Mouse (Mus musculus) MEL (cell line): ENCODE measurements around the gene Kitl. TPM values are rescaled to one million over a fixed set of nuclear protein-coding genes. Genes with fewer than 3 reads are reported as not detected.

ENCODE experiments used
- DNase-seq: peaks from one replicate; pipeline ENCODE4 v3.0.0; 2011; ENCODE audit warnings: low read depth, low spot score
- H3K27ac ChIP-seq: 2 replicates; pipeline ENCODE4 v1.5.1; 2012; ENCODE audit warnings: low read depth, mild to moderate bottlenecking, control low read depth, low read length, moderate library complexity; ENCODE audit not compliant: control insufficient read depth
- H3K27me3 ChIP-seq, 2 experiments: fragments of 150-350 bp in 1 of 2; sonication (generic) in 1 of 2; 2 replicates each; pipeline ENCODE4 v1.6.1; 2012; ENCODE audit warnings: low read length in 2 of 2, mild to moderate bottlenecking in 2 of 2, improper control_type of control experiment in 1 of 2, moderate library complexity in 1 of 2; ENCODE audit not compliant: insufficient read depth in 2 of 2, control insufficient read depth in 1 of 2
- H3K36me3 ChIP-seq, 2 experiments: 2 replicates each; pipeline ENCODE4 v1.6.1; 2012 to 2014; ENCODE audit warnings: low read length in 2 of 2, improper control_type of control experiment in 1 of 2, inconsistent platforms in 1 of 2, mild to moderate bottlenecking in 1 of 2; ENCODE audit not compliant: insufficient read depth in 2 of 2, control insufficient read depth in 1 of 2
- H3K4me1 ChIP-seq, 2 experiments: fragments of 150-350 bp in 1 of 2; sonication (generic) in 1 of 2; 2 replicates each; pipeline ENCODE4 v1.6.1; 2012; ENCODE audit warnings: low read length in 2 of 2, improper control_type of control experiment in 1 of 2, mild to moderate bottlenecking in 1 of 2; ENCODE audit not compliant: insufficient read depth in 2 of 2, control insufficient read depth in 1 of 2
- H3K4me3 ChIP-seq, 2 experiments: fragments of 150-350 bp in 1 of 2; sonication (generic) in 1 of 2; 2 replicates each; pipeline ENCODE4 v1.5.1; 2012; ENCODE audit warnings: low read depth in 2 of 2, low read length in 2 of 2, mild to moderate bottlenecking in 2 of 2, moderate library complexity in 2 of 2, control low read depth in 1 of 2, improper control_type of control experiment in 1 of 2; ENCODE audit not compliant: control insufficient read depth in 1 of 2, insufficient read depth in 1 of 2
- H3K79me2 ChIP-seq: 2 replicates; pipeline ENCODE4 v1.6.1; 2012; ENCODE audit warnings: mild to moderate bottlenecking, low read length, moderate library complexity; ENCODE audit not compliant: control insufficient read depth, poor library complexity, insufficient read depth
- H3K9ac ChIP-seq: 2 replicates; pipeline ENCODE4 v1.6.1; 2012; ENCODE audit warnings: low read depth, mild to moderate bottlenecking, control low read depth, low read length, moderate library complexity; ENCODE audit not compliant: control insufficient read depth, poor library complexity, severe bottlenecking
- H3K9me3 ChIP-seq: fragments of 150-350 bp; sonication (generic); replicated peaks from 2 replicates; pipeline ENCODE4 v1.6.1; 2012; ENCODE audit warnings: mild to moderate bottlenecking, low read length, improper control_type of control experiment, moderate library complexity; ENCODE audit not compliant: insufficient read depth
- CHD1 ChIP-seq: IDR thresholded peaks from 2 replicates; pipeline ENCODE4 v1.6.1; 2012; ENCODE audit warnings: low read depth, mild to moderate bottlenecking, inconsistent platforms, low read length, improper control_type of control experiment
- ELF1 ChIP-seq: IDR thresholded peaks from 2 replicates; pipeline ENCODE4 v1.6.1; 2014; ENCODE audit warnings: low read depth, mild to moderate bottlenecking, inconsistent platforms, low read length, improper control_type of control experiment, moderate library complexity
- EP300 ChIP-seq, 2 experiments: IDR thresholded peaks; 2 replicates each; pipeline ENCODE4 v1.6.1; 2011; ENCODE audit warnings: improper control_type of control experiment in 2 of 2, low read length in 2 of 2, low read depth in 1 of 2, mild to moderate bottlenecking in 1 of 2
- ETS1 ChIP-seq: IDR thresholded peaks from 2 replicates; pipeline ENCODE4 v1.6.1; 2012; ENCODE audit warnings: low read depth, mild to moderate bottlenecking, inconsistent platforms, low read length, improper control_type of control experiment, moderate library complexity
- HCFC1 ChIP-seq: IDR thresholded peaks from 2 replicates; pipeline ENCODE4 v1.6.1; 2012; ENCODE audit warnings: low read depth, mild to moderate bottlenecking, inconsistent platforms, low read length, improper control_type of control experiment, moderate library complexity
- JUND ChIP-seq: IDR thresholded peaks from 2 replicates; pipeline ENCODE4 v1.6.1; 2011; ENCODE audit warnings: low read depth, mild to moderate bottlenecking, improper control_type of control experiment, low read length
- KAT2A ChIP-seq: conservative IDR thresholded peaks from 2 replicates; pipeline ENCODE4 v1.6.1; 2012; ENCODE audit warnings: low read depth, low read length, improper control_type of control experiment, inconsistent platforms
- MAFK ChIP-seq: IDR thresholded peaks from 2 replicates; pipeline ENCODE4 v1.6.1; 2011; ENCODE audit warnings: low read depth, mild to moderate bottlenecking, low read length, improper control_type of control experiment, borderline replicate concordance
- MAZ ChIP-seq: IDR thresholded peaks from 2 replicates; pipeline ENCODE4 v1.6.1; 2012; ENCODE audit warnings: low read depth, mild to moderate bottlenecking, inconsistent platforms, low read length, improper control_type of control experiment
- MYC ChIP-seq: IDR thresholded peaks from 2 replicates; pipeline ENCODE4 v1.6.1; 2011; ENCODE audit warnings: low read depth, mild to moderate bottlenecking, low read length, improper control_type of control experiment, moderate library complexity
- NELFE ChIP-seq: IDR thresholded peaks from 2 replicates; pipeline ENCODE4 v1.6.1; 2011; ENCODE audit warnings: low read depth, low read length, improper control_type of control experiment
- POLR2A ChIP-seq, 2 experiments: IDR thresholded peaks; 2 replicates each; pipeline ENCODE4 v1.6.1; 2011 to 2012; ENCODE audit warnings: low read length in 2 of 2, mild to moderate bottlenecking in 2 of 2, control low read depth in 1 of 2, improper control_type of control experiment in 1 of 2, low read depth in 1 of 2, moderate library complexity in 1 of 2; ENCODE audit not compliant: control insufficient read depth in 1 of 2, insufficient read depth in 1 of 2, poor library complexity in 1 of 2
- POLR2AphosphoS2 ChIP-seq: IDR thresholded peaks from 2 replicates; pipeline ENCODE4 v1.6.1; 2011; ENCODE audit warnings: low read length, improper control_type of control experiment
- POLR2AphosphoS5 ChIP-seq: IDR thresholded peaks from 2 replicates; pipeline ENCODE4 v1.6.1; 2012; ENCODE audit warnings: low read depth, borderline replicate concordance, mild to moderate bottlenecking, inconsistent platforms, low read length, moderate library complexity, mixed read lengths
- RCOR1 ChIP-seq: IDR thresholded peaks from 2 replicates; pipeline ENCODE4 v1.6.1; 2012; ENCODE audit warnings: low read depth, mild to moderate bottlenecking, inconsistent platforms, low read length, improper control_type of control experiment
- SIN3A ChIP-seq: IDR thresholded peaks from 2 replicates; pipeline ENCODE4 v1.6.1; 2012; ENCODE audit warnings: low read length, improper control_type of control experiment, inconsistent platforms
- TBP ChIP-seq: IDR thresholded peaks from 2 replicates; pipeline ENCODE4 v1.8.0; 2011; ENCODE audit warnings: low read depth, low read length, improper control_type of control experiment
- TCF12 ChIP-seq: IDR thresholded peaks from 2 replicates; pipeline ENCODE4 v1.6.1; 2014; ENCODE audit warnings: low read depth, mild to moderate bottlenecking, inconsistent platforms, low read length, improper control_type of control experiment, moderate library complexity
- USF1 ChIP-seq: IDR thresholded peaks from 2 replicates; pipeline ENCODE4 v1.6.1; 2014; ENCODE audit warnings: low read depth, mild to moderate bottlenecking, inconsistent platforms, low read length, improper control_type of control experiment, moderate library complexity
- ZNF384 ChIP-seq: IDR thresholded peaks from 2 replicates; pipeline ENCODE4 v1.6.1; 2012; ENCODE audit warnings: low read depth, mild to moderate bottlenecking, inconsistent platforms, low read length, improper control_type of control experiment
- polyA plus RNA-seq, 2 experiments: library from polyadenylated mRNA; stranded (reverse) in 1 of 2; unstranded in 1 of 2; fragments of >175 nt in 1 of 2; fragments of >200 nt in 1 of 2; gene quantifications; 2 replicates each; pipeline versions ENCODE4 v1.2.1 to v1.2.4; 2012; ENCODE audit warnings: low replicate concordance in 2 of 2, low read depth in 1 of 2; ENCODE audit not compliant: insufficient read length in 2 of 2, insufficient read depth in 1 of 2, missing spikeins in 1 of 2
- total RNA-seq: library from RNA; depleted of rRNA; stranded (reverse); fragments of 300-350 nt; gene quantifications from 2 replicates; pipeline ENCODE4 v1.2.3, GENCODE M21; 2012; rRNA removed

Gene Kitl
- not detected in 2 replicates for total RNA-seq
- not detected for polyA plus RNA-seq

- Histone ChIP-seq H3K79me2 (no peaks in the 10 kb centered on the region), H3K4me3 (no peak within 1 kb of the TSS), H3K27ac (no peak within 1 kb of the TSS), H3K36me3 (no peaks in the 10 kb centered on the region), H3K4me1 (no peaks in the 10 kb centered on the region), H3K9ac (no peak within 1 kb of the TSS), H3K27me3 (no peaks in the 10 kb centered on the region), H3K9me3 (no peaks in the 10 kb centered on the region)
- no peak for DNase-seq
- TF ChIP-seq CHD1 (no peak), EP300 (IDR thresholded peaks at IDR 0.05; ENCODE audit: low read depth in 1 of 2, low read length in 2 of 2) (no peak), MAZ (no peak), TCF12 (no peak), SIN3A (no peak)
Observed at GRCm38 (mm10) chr10:100015370-100016325, at the start of gene Kitl. Gene Kitl, plus strand, starts transcription at chr10:100015630.

- H3K4me3 ChIP-seq = no peak overlapping the region
- H3K27ac ChIP-seq = no peak overlapping the region
- H3K36me3 ChIP-seq = no peaks in the 10 kb centered on the region
- TF ChIP-seq ZNF384 (no peak), USF1 (no peak), NELFE (no peak), ETS1 (no peak), POLR2AphosphoS5 (no peak), ELF1 (no peak), JUND (no peak), EP300 (IDR thresholded peaks at IDR 0.05; ENCODE audit: low read depth in 1 of 2, low read length in 2 of 2) (no peak), POLR2AphosphoS2 (no peak), TBP (no peak), KAT2A (no peak), MAFK (no peak), RCOR1 (no peak), MYC (no peak), HCFC1 (no peak), POLR2A (IDR thresholded peaks at IDR 0.05; ENCODE audit: control insufficient read depth in 1 of 2, insufficient read depth in 1 of 2, low read depth in 1 of 2, low read length in 2 of 2, poor library complexity in 1 of 2) (no peak), CHD1 (no peak)
- no peaks in the 10 kb centered on the region for H3K27me3 ChIP-seq
- H3K79me2 ChIP-seq = no peaks in the 10 kb centered on the region
- no peaks in the 10 kb centered on the region for H3K9me3 ChIP-seq
- no peak for DNase-seq
- H3K4me1 ChIP-seq = no peaks in the 10 kb centered on the region
- H3K9ac ChIP-seq = no peak overlapping the region
Observed at GRCm38 (mm10) chr10:99972866-99973265, 42.6 kb upstream of the Kitl start.
